In genomic region chr1:73721486-73722225, GRCm38 (mm10) we compare ENCODE assay signal across 21 mouse cellular contexts.
DNase-seq lines count a peak whose midpoint lies in the region; ATAC-seq and TF ChIP-seq lines count a peak whose summit lies in the region.
"Had no signal": no experiment of that assay in that cellular context is flagged by ENCODE, and none has a peak within 500 bp of the region (broad histone marks: within the 10 kb centered on the region; RNA-seq: fewer than 3 reads in every experiment).

No protein-coding gene starts in this region.

- no peaks in the 10 kb centered on the region for H3K27me3 ChIP-seq in heart, embryonic 12.5 days (replicated peaks)
- H3K27me3 ChIP-seq in kidney, adult 2 months (replicated peaks; ENCODE audit: control insufficient read depth, insufficient read depth, low read length), result no peaks in the 10 kb centered on the region
- H3K27me3 ChIP-seq: heart, embryonic 15.5 days; hindbrain, embryonic 15.5 days had no signal

- H3K9me3 ChIP-seq in heart, embryonic 12.5 days (replicated peaks), result no peaks in the 10 kb centered on the region
- H3K9me3 ChIP-seq: G1E; heart, embryonic 10.5 days; heart, embryonic 15.5 days; hindbrain, embryonic 10.5 days; hindbrain, embryonic 15.5 days had no signal

- no peaks in the 10 kb centered on the region for H3K36me3 ChIP-seq in heart, embryonic 12.5 days
- H3K36me3 ChIP-seq in kidney, adult 2 months (ENCODE audit: control insufficient read depth, insufficient read depth, low read length), result no peaks in the 10 kb centered on the region
- H3K36me3 ChIP-seq: G1E; heart, embryonic 10.5 days; heart, embryonic 15.5 days; hindbrain, embryonic 10.5 days; hindbrain, embryonic 15.5 days had no signal

- peak; percentile 27 for DNase-seq in cerebellum, adult 9-10 months
- DNase-seq in cerebellum, adult 9-11 months, result no peak
- peak; percentile 80 for DNase-seq in heart, adult 11 months
- peak; percentile 79 for DNase-seq in kidney, adult 2 months
- DNase-seq in kidney, adult 18-20 months, result no peak
- DNase-seq in kidney, postnatal 14 days, result peak; percentile 50
- DNase-seq in kidney, postnatal 4 days, result no peak
- DNase-seq: adrenal gland, adult 8-10 months; adrenal gland, postnatal 36 days; B cell, adult 2 months; cerebellum, adult 8-10 months; gastrocnemius, postnatal 14 days had no signal

- TF ChIP-seq CTCF in kidney, adult 2 months (conservative IDR thresholded peaks at IDR 0.05; ENCODE audit: insufficient read depth, insufficient read length, low read depth, low read length), result no peak

- H3K4me1 ChIP-seq in heart, embryonic 12.5 days (replicated peaks), result peaks cover 13% of the 10 kb centered on the region; the same call in 1 of the 2 replicates
- H3K4me1 ChIP-seq in kidney, adult 2 months (ENCODE audit: control insufficient read depth, insufficient read depth, low read length), result no peaks in the 10 kb centered on the region
- H3K4me1 ChIP-seq: hindbrain, embryonic 10.5 days; hindbrain, embryonic 15.5 days had no signal

- no peak overlapping the region for H3K4me2 ChIP-seq in heart, embryonic 12.5 days
- H3K4me2 ChIP-seq: heart, embryonic 15.5 days; hindbrain, embryonic 15.5 days had no signal

- no peak overlapping the region for H3K9ac ChIP-seq in heart, embryonic 12.5 days
- H3K9ac ChIP-seq: heart, embryonic 15.5 days; hindbrain, embryonic 15.5 days had no signal

- TF ChIP-seq POLR2A in kidney, adult 2 months (IDR thresholded peaks at IDR 0.05; ENCODE audit: low read depth, low read length), result no peak

- 74% methylated on average over 6 of the region's 6 CpGs for WGBS in heart, embryonic 12.5 days
- 65% methylated on average over 6 of the region's 6 CpGs for WGBS in kidney, adult 2 months

- no peak overlapping the region for H3K4me3 ChIP-seq in heart, embryonic 12.5 days
- H3K4me3 ChIP-seq in kidney, adult 2 months (ENCODE audit: insufficient read depth, low read depth, low read length), result no peak overlapping the region
- H3K4me3 ChIP-seq: heart, embryonic 10.5 days; heart, embryonic 15.5 days; hindbrain, embryonic 10.5 days; hindbrain, embryonic 15.5 days had no signal

- no peak for ATAC-seq in heart, embryonic 12.5 days (ENCODE audit: insufficient number of reproducible peaks, low FRiP score)
- ATAC-seq: CD4-positive, CD25-positive, alpha-beta regulatory T cell, adult 4 months; forebrain, embryonic 16.5 days; inflammation-experienced regulatory T-cells, adult 6 months had no signal

- no peak overlapping the region for H3K27ac ChIP-seq in heart, embryonic 12.5 days (ENCODE audit: poor library complexity, severe bottlenecking)
- H3K27ac ChIP-seq in kidney, adult 2 months (ENCODE audit: insufficient read depth, low read depth, low read length), result peak overlapping the region; percentile 93
- H3K27ac ChIP-seq: heart, embryonic 10.5 days; heart, embryonic 15.5 days; hindbrain, embryonic 10.5 days; hindbrain, embryonic 15.5 days had no signal

Comparison
In these comparisons a context has a peak if more than half of its experiments do, and no peak if none do; other contexts are left out.
1. DNase-seq: peak in cerebellum, adult 9-10 months (single experiment), heart, adult 11 months (single experiment), kidney, adult 2 months (single experiment) and kidney, postnatal 14 days (single experiment); none in cerebellum, adult 9-11 months (single experiment), kidney, adult 18-20 months (single experiment) and kidney, postnatal 4 days (0 of 2).